Mouse (Mus musculus): ENCODE measurements at regions not wholly inside any gene's neighbourhood (a gene's known extent, or its start where the extent isn't known, plus 50 kb on each side); places are given as distances from the start of the nearest gene placed in this dataset.

GRCm38 (mm10) chr4:142302724-142303120, 63.5 kb upstream of the Kazn start:
- H3K9me3 ChIP-seq (replicated peaks; ENCODE audit: control insufficient read depth, insufficient read depth, low read length, poor library complexity, severe bottlenecking) = no peaks in the 10 kb centered on the region
- no peaks in the 10 kb centered on the region for H3K4me1 ChIP-seq (ENCODE audit: control insufficient read depth, insufficient read depth, low read length)
- H3K36me3 ChIP-seq (ENCODE audit: control insufficient read depth, insufficient read depth, low read length, poor library complexity, severe bottlenecking) = no peaks in the 10 kb centered on the region
- H3K4me3 ChIP-seq (ENCODE audit: low read depth, low read length) = no peak overlapping the region
- H3K27ac ChIP-seq (ENCODE audit: insufficient read depth, low read length) = no peak overlapping the region
- no peak overlapping the region for H3K9ac ChIP-seq (ENCODE audit: low read depth, poor library complexity, severe bottlenecking)
- H3K27me3 ChIP-seq (ENCODE audit: control insufficient read depth, insufficient read depth, low read length, poor library complexity, severe bottlenecking) = no peaks in the 10 kb centered on the region
- no peak for TF ChIP-seq POLR2A (IDR thresholded peaks at IDR 0.05; ENCODE audit: insufficient read depth, low read length)
- no peak for TF ChIP-seq CTCF (IDR thresholded peaks at IDR 0.05; ENCODE audit: low read depth, low read length)
- TF ChIP-seq EP300 (IDR thresholded peaks at IDR 0.05; ENCODE audit: insufficient read depth, low read depth, low read length) = no peak

GRCm38 (mm10) chr4:142302041-142302723, 63.0 kb upstream of the Kazn start:
- Histone ChIP-seq H3K9me3 (replicated peaks; ENCODE audit: control insufficient read depth, insufficient read depth, low read length, poor library complexity, severe bottlenecking) (no peaks in the 10 kb centered on the region), H3K36me3 (ENCODE audit: control insufficient read depth, insufficient read depth, low read length, poor library complexity, severe bottlenecking) (no peaks in the 10 kb centered on the region), H3K27me3 (ENCODE audit: control insufficient read depth, insufficient read depth, low read length, poor library complexity, severe bottlenecking) (no peaks in the 10 kb centered on the region), H3K9ac (ENCODE audit: low read depth, poor library complexity, severe bottlenecking) (no peak overlapping the region), H3K4me3 (ENCODE audit: low read depth, low read length) (no peak overlapping the region), H3K27ac (ENCODE audit: insufficient read depth, low read length) (no peak overlapping the region), H3K4me1 (ENCODE audit: control insufficient read depth, insufficient read depth, low read length) (no peaks in the 10 kb centered on the region)
- TF ChIP-seq CTCF (IDR thresholded peaks at IDR 0.05; ENCODE audit: low read depth, low read length) = no peak

DNA sequence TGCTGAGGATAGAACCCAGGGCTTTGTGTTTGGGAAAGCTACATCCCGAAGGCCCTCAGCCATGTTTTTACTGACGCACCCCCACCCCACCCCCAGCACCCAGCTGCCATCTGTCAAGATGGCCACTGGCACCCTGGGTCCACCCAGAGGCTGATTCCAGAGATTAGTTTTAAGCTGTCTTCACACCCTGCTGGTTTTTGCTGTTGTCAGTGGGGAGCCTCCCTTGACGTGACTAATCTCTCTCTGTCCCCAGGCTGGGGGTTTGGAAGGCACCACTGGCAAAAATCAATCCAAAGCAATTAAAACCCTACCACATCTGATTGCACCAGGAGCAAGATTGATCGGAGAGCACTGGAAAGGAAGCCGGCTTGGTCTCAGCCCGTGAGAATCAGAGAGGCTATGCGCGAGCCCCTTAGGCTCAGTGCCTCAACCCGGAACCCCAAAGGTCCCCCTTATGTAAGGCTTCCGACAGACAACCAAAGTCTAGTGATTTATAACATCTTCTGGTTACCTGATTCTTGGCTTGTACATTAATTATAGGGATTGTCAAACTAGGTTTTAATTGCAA, 59.7 kb upstream of the Kazn start:
- Histone ChIP-seq H3K36me3 (ENCODE audit: control insufficient read depth, insufficient read depth, low read length, poor library complexity, severe bottlenecking) (no peaks in the 10 kb centered on the region), H3K27ac (ENCODE audit: insufficient read depth, low read length) (no peak overlapping the region), H3K9ac (ENCODE audit: low read depth, poor library complexity, severe bottlenecking) (no peak overlapping the region), H3K9me3 (replicated peaks; ENCODE audit: control insufficient read depth, insufficient read depth, low read length, poor library complexity, severe bottlenecking) (no peaks in the 10 kb centered on the region), H3K4me3 (ENCODE audit: low read depth, low read length) (no peak overlapping the region), H3K27me3 (ENCODE audit: control insufficient read depth, insufficient read depth, low read length, poor library complexity, severe bottlenecking) (no peaks in the 10 kb centered on the region), H3K4me1 (ENCODE audit: control insufficient read depth, insufficient read depth, low read length) (no peaks in the 10 kb centered on the region)
- TF ChIP-seq POLR2A (IDR thresholded peaks at IDR 0.05; ENCODE audit: insufficient read depth, low read length) = no peak
- TF ChIP-seq EP300 (IDR thresholded peaks at IDR 0.05; ENCODE audit: insufficient read depth, low read depth, low read length) = no peak
- no peak for TF ChIP-seq CTCF (IDR thresholded peaks at IDR 0.05; ENCODE audit: low read depth, low read length)

GRCm38 (mm10) chr4:142292760-142293159, 53.6 kb upstream of the Kazn start:
- Histone ChIP-seq H3K36me3 (ENCODE audit: control insufficient read depth, insufficient read depth, low read length, poor library complexity, severe bottlenecking) (no peaks in the 10 kb centered on the region), H3K4me1 (ENCODE audit: control insufficient read depth, insufficient read depth, low read length) (no peaks in the 10 kb centered on the region), H3K9me3 (replicated peaks; ENCODE audit: control insufficient read depth, insufficient read depth, low read length, poor library complexity, severe bottlenecking) (no peaks in the 10 kb centered on the region), H3K27me3 (ENCODE audit: control insufficient read depth, insufficient read depth, low read length, poor library complexity, severe bottlenecking) (no peaks in the 10 kb centered on the region), H3K4me3 (ENCODE audit: low read depth, low read length) (no peak overlapping the region), H3K9ac (ENCODE audit: low read depth, poor library complexity, severe bottlenecking) (no peak overlapping the region), H3K27ac (ENCODE audit: insufficient read depth, low read length) (no peak overlapping the region)
- TF ChIP-seq EP300 (IDR thresholded peaks at IDR 0.05; ENCODE audit: insufficient read depth, low read depth, low read length) (no peak), CTCF (IDR thresholded peaks at IDR 0.05; ENCODE audit: low read depth, low read length) (no peak), POLR2A (IDR thresholded peaks at IDR 0.05; ENCODE audit: insufficient read depth, low read length) (no peak)

GRCm38 (mm10) chr4:142292334-142292733, 53.1 kb upstream of the Kazn start:
- Histone ChIP-seq H3K27ac (ENCODE audit: insufficient read depth, low read length) (no peak overlapping the region), H3K9me3 (replicated peaks; ENCODE audit: control insufficient read depth, insufficient read depth, low read length, poor library complexity, severe bottlenecking) (no peaks in the 10 kb centered on the region), H3K4me1 (ENCODE audit: control insufficient read depth, insufficient read depth, low read length) (no peaks in the 10 kb centered on the region), H3K9ac (ENCODE audit: low read depth, poor library complexity, severe bottlenecking) (no peak overlapping the region), H3K36me3 (ENCODE audit: control insufficient read depth, insufficient read depth, low read length, poor library complexity, severe bottlenecking) (no peaks in the 10 kb centered on the region), H3K4me3 (ENCODE audit: low read depth, low read length) (no peak overlapping the region), H3K27me3 (ENCODE audit: control insufficient read depth, insufficient read depth, low read length, poor library complexity, severe bottlenecking) (no peaks in the 10 kb centered on the region)
- TF ChIP-seq EP300 (IDR thresholded peaks at IDR 0.05; ENCODE audit: insufficient read depth, low read depth, low read length) (no peak), POLR2A (IDR thresholded peaks at IDR 0.05; ENCODE audit: insufficient read depth, low read length) (no peak), CTCF (IDR thresholded peaks at IDR 0.05; ENCODE audit: low read depth, low read length) (no peak)

DNA sequence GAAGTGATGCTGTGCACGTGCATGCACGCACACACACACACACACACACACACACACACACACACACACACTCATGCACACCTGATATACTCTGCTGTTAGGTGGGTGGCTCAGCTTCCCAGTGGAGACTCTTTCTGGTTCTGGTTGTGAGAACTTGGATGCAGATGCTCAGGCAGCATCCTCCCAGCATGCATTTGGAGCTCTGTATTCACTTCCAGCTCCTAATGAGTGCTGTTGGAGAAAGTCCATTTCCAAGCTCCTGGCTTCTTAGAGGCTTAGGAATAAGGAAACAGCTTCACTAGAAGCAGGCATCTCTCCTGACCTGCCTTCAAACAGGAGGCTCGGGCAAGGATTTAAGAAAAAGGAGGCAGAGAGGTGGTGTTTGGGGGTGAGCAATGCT, 52.2 kb upstream of the Kazn start:
- Histone ChIP-seq H3K27me3 (ENCODE audit: control insufficient read depth, insufficient read depth, low read length, poor library complexity, severe bottlenecking) (no peaks in the 10 kb centered on the region), H3K36me3 (ENCODE audit: control insufficient read depth, insufficient read depth, low read length, poor library complexity, severe bottlenecking) (no peaks in the 10 kb centered on the region), H3K9me3 (replicated peaks; ENCODE audit: control insufficient read depth, insufficient read depth, low read length, poor library complexity, severe bottlenecking) (no peaks in the 10 kb centered on the region), H3K4me1 (ENCODE audit: control insufficient read depth, insufficient read depth, low read length) (no peaks in the 10 kb centered on the region), H3K4me3 (ENCODE audit: low read depth, low read length) (no peak overlapping the region), H3K27ac (ENCODE audit: insufficient read depth, low read length) (no peak overlapping the region), H3K9ac (ENCODE audit: low read depth, poor library complexity, severe bottlenecking) (no peak overlapping the region)
- no peak for TF ChIP-seq POLR2A (IDR thresholded peaks at IDR 0.05; ENCODE audit: insufficient read depth, low read length)
- TF ChIP-seq EP300 (IDR thresholded peaks at IDR 0.05; ENCODE audit: insufficient read depth, low read depth, low read length) = no peak
- no peak for TF ChIP-seq CTCF (IDR thresholded peaks at IDR 0.05; ENCODE audit: low read depth, low read length)
